Mouse (Mus musculus) cortical plate, adult 2 months (tissue): ENCODE results near the gene Rabgap1. TPM values are rescaled to one million over a fixed set of nuclear protein-coding genes. Genes with fewer than 3 reads are reported as not detected.

ENCODE experiments used
- H3K27ac ChIP-seq: fragments of 200-500 bp; 2 replicates; pipeline ENCODE4 v1.5.1; 2012; ENCODE audit warnings: low read length, control low read depth, inconsistent platforms; ENCODE audit not compliant: insufficient read depth
- H3K4me1 ChIP-seq: fragments of 200-500 bp; 2 replicates; pipeline ENCODE4 v1.6.1; 2011; ENCODE audit warnings: low read length; ENCODE audit not compliant: control insufficient read depth, insufficient read depth
- H3K4me3 ChIP-seq: fragments of 200-500 bp; 2 replicates; pipeline ENCODE4 v1.5.1; 2011; ENCODE audit warnings: mild to moderate bottlenecking, low read length, control low read depth; ENCODE audit not compliant: insufficient read depth
- CTCF ChIP-seq: fragments of 200-500 bp; IDR thresholded peaks from 2 replicates; pipeline ENCODE4 v1.5.1; 2011; ENCODE audit warnings: mild to moderate bottlenecking, control low read depth, low read length; ENCODE audit not compliant: insufficient read depth; ENCODE audit errors: extremely low read depth
- POLR2A ChIP-seq: fragments of 200-500 bp; IDR thresholded peaks from 2 replicates; pipeline ENCODE4 v1.6.1; 2011; ENCODE audit warnings: mild to moderate bottlenecking, low read length, control low read depth; ENCODE audit not compliant: insufficient read depth; ENCODE audit errors: extremely low read depth
- polyA plus RNA-seq: library from polyadenylated mRNA; depleted of rRNA; stranded (reverse); fragments of >200 nt; gene quantifications from 2 replicates; pipeline ENCODE4 v1.2.3, GENCODE M21; 2012; rRNA removed

The Rabgap1 gene
- polyA plus RNA-seq, 1 experiment: 41.7 TPM

DNA sequence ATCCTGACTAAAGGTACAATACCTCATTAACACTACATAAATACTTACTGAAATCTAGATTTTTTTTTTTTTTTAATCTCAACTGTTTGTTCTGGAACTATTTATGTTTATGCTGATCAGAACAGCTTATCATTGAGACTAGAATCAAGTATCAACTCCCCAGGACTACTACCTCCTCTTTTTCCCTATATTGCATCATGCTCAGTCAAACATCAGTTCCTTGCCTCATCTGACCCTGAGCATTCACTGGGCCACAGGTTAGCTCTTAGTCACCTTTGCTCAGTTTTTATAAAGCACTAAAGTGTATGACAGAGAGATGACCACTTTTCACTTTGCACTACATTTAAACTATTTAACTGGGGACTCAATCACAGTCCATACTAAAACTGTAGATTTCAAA, 144.8 kb downstream of the Rabgap1 start:
- Histone ChIP-seq H3K4me1 (no peaks in the 10 kb centered on the region; the same call in 1 of the 2 replicates), H3K27ac (no peak overlapping the region), H3K4me3 (no peak overlapping the region)
- TF ChIP-seq POLR2A: no peak
- TF ChIP-seq CTCF: no peak

Other genes starting within 250 kb of the Rabgap1 start
- not detected in 2 replicates for gene Olfr366, start 231.7 kb upstream of the Rabgap1 start, polyA plus RNA-seq
- not detected in 2 replicates for gene Olfr368, start 116.8 kb upstream of the Rabgap1 start, polyA plus RNA-seq
- gene Pdcl, start 83.9 kb upstream of the Rabgap1 start, polyA plus RNA-seq: 21.5 and 22.1 TPM in 2 replicates
- 25.2 and 25.5 TPM in 2 replicates for gene Rc3h2, start 20.4 kb upstream of the Rabgap1 start, polyA plus RNA-seq
- 5.7 and 5.8 TPM in 2 replicates for gene Zbtb26, start 144 bp upstream of the Rabgap1 start, polyA plus RNA-seq
- 7.2 and 7.7 TPM in 2 replicates for gene Zbtb6, start 108 bp upstream of the Rabgap1 start, polyA plus RNA-seq
- 1.8 and 2.8 TPM in 2 replicates for gene Gpr21, start 73.1 kb downstream of the Rabgap1 start, polyA plus RNA-seq